Mouse (Mus musculus) v-Abl transformed pro-B cells (cell line): Measurements from ENCODE around the gene Rasd2.

Source experiments
- in situ Hi-C, 2 experiments: fragments of 400-800 bp; cut with MboI; formaldehyde crosslinking; loops; one replicate each; pipeline ENCODE4 v1.15.1; 2025; ENCODE audit not compliant: unreplicated experiment in 2 of 2

The Rasd2 gene

DNA sequence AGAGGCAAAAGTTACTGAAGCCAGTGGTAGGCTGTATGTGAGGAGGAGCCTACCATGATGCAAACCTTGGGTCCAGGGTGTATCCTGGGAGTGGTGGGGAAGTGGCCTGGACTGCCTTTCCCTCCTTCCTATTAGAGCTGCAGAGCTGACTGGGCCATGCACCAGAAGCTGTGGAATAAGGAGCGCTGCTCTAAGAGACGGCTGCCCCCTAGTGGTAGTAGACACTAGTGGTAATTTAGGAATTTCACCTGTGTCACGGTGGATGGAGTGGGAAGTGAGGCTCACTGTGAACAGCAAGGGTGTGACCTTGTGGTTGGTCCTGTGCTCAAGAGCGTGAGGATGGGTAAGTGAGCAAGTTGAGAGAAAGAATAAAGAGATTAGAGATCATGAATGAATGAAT is 4.2 kb downstream of the Rasd2 start:
- in situ Hi-C loops: loop anchor here (5.0 kb wide), 2 partner anchors 86 to 146 kb away; no protein-coding TSS in a partner anchor

GRCm38 (mm10) chr8:75219877-75220738 is 6.4 kb downstream of the Rasd2 start:
- in situ Hi-C loops: loop anchor here (5.0 kb wide), 2 partner anchors 88 to 148 kb away; no protein-coding TSS in a partner anchor

DNA sequence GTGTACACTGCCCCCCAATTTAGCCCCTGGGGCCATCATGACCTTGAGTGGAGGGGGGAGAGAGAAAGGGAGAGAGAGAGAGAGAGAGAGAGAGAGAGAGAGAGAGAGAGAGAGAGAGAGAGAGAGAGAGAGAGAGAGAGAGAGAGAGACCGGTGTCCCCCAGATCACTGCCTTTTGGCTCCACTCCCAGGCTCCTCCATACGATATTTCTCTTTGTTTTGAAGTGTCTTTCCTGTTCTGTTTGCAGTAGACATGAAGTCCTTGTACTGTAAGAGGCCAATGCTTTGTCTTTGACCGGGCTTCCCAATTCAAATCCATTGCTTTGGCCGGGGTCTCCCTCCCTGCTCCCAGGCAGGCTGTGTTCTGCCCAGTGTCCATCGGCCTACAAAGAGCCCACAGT is 8.9 kb downstream of the Rasd2 start:
- in situ Hi-C loops: no loop called here

- in situ Hi-C loops: no loop called here
Observed at GRCm38 (mm10) chr8:75226773-75227172, 13.0 kb downstream of the Rasd2 start.

- in situ Hi-C loops: no loop called here
Observed at GRCm38 (mm10) chr8:75233915-75234554, 20.3 kb downstream of the Rasd2 start.

DNA sequence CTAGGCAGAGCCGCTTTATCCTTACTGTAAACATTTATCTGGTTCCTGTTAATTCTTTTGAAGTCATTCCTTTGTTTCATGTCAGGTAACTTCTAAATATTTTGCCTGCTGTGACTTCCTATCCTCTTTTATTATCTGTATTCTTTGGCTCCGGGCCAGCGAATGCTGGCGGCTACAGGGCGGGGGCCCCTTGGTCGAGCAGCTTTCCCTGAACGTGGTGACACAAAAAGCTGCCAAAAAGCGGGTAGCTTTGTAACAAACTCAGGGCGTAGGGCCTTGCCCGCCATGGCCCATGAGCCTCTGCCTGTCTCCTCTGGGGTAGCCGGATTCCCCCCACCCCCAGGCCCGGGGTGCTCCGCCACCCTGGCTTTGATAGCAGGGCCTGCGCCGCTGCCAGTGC is 33.6 kb downstream of the Rasd2 start:
- in situ Hi-C loops: no loop called here

DNA sequence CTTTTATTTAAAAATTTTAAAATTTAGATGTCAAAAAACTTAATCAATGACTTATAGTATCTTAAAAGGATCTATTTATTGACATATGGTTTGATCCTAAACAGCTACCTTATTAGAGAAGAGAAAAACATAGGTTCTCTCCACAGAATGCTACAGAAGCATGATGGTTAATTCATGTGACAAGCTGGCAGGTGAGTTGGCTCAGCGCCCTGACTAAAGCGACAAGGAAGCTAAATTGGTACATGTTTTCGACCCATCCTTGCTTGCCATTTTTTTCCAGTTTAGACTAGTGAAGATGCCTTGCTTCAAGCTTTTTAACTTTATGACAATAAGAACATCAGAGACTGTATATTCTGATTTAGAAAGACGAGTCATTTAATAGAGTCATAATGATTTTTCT is 35.4 kb downstream of the Rasd2 start:
- in situ Hi-C loops: no loop called here

- in situ Hi-C loops: no loop called here
Observed at GRCm38 (mm10) chr8:75254027-75254426, 40.3 kb downstream of the Rasd2 start.

GRCm38 (mm10) chr8:75255635-75256034 is 41.9 kb downstream of the Rasd2 start:
- in situ Hi-C loops: no loop called here

DNA sequence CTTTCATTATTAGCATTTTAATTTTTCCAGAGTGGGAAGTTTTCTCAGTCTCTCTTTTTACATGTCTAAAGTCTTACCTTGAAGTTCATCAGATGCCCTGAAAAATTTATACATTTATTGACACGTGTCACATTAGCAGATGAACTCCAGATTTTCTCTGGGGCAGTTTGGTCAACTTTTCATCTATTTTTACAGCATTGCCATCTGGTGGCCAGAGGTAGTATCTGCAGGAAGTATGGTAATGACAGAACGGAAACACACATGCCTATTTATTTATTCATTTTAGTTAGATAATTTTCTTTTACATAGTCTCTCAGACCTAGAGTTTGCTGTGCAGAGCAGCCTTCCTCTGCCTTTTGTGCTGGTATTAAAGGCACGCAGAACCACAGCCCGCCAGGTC is 58.4 kb downstream of the Rasd2 start:
- in situ Hi-C loops: loop anchor here in 1 of 2 experiments (5.0 kb wide), 1 partner anchor 200 kb away; no protein-coding TSS in a partner anchor
